Mouse (Mus musculus): ENCODE data around the gene Tesmin.

Gene Tesmin

GRCm38 (mm10) chr19:3388629-3389057, at the start of gene Tesmin:
Tesmin (plus strand) TSS chr19:3388857.
- peak; percentile 77 to 88 for DNase-seq (ENCODE audit: low spot score in 2 of 2)

DNA sequence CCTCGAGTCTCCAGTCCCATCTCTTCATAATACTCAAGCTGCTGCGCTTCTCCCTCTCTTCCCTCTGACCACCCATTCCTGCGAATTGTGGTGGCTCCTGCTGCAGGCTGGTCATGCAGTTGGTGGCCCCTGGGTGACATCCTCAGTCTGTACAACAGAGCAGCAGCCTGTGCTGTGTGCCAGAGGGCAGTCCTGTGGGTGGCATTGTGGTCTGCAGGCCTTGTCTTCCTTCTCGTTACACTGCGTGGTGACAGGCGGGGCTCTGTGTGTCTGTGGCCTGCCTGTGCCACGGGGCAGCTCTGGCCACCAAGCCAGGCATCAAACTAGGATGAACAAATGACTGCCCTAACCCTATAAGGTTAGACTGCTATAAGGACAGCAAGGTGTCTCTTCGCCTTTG, 49.5 kb upstream of the Tesmin start:
- no peak for DNase-seq (ENCODE audit: low spot score in 2 of 2)

GRCm38 (mm10) chr19:3341021-3341420, 47.6 kb upstream of the Tesmin start:
- DNase-seq (ENCODE audit: low spot score in 2 of 2) = no peak

DNA sequence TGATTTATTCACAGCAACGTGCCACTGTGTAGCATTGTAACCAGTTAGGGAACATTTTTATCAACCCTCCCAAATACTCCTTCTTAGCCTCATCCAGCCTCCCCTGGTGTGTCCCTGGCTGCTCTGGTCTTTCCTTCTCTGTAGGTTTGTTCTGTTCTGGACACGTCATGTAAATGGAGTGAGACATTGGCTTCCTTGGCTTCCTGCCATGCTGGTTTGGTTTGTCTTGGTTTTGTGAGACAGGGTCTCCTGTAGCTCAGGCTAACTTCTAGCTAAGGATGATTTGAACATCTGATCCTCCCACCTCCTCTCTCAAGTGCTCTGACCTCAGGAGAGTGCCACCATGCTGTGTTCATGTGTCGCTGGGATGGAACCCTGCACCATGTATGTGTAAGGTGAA, 44.7 kb upstream of the Tesmin start:
- no peak for DNase-seq (ENCODE audit: low spot score in 2 of 2)

DNA sequence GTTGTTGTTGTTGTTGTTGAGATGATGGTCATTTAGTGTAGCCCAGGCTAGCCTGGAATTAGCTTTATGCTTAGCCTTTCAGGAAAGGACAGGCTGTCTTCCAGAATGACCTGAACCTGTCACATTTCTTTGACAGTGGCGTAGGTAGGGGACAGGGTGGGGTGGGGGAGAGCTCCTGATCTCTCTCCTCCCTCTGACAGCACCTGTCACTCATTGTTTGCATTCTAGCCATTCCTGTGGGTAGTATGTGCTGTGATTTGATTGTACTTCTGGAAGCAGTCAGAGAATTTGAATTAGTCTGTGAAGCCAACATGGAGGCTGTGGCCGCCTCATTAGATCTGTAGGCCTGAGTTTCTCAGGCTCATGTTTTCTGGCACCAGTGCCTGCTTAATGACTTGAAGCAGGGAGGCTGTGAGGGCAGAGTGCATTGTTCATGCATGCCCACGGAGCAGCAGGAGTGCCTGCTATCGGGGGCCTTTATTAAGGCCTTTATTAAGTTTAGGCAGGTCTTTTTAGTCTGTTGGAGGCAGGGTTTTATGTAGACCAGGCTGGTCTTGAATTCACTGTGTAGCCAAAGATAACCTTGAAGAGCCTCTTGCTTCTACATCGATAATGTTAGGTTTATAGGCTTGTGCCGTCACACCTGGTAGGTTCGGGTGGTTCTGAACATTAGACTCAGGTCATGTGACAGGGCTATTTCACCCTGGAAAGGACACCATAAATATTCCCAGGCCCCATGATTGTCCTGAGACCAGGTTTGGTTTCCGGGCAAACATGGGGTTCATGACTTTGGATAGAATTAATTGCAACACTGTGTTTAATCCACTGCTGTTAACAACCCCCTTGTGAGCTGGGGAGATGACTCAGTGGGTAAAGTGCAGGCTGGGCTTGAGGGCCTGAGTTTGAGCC, 43.8 kb upstream of the Tesmin start:
- DNase-seq (ENCODE audit: low spot score in 2 of 2) = no peak

DNA sequence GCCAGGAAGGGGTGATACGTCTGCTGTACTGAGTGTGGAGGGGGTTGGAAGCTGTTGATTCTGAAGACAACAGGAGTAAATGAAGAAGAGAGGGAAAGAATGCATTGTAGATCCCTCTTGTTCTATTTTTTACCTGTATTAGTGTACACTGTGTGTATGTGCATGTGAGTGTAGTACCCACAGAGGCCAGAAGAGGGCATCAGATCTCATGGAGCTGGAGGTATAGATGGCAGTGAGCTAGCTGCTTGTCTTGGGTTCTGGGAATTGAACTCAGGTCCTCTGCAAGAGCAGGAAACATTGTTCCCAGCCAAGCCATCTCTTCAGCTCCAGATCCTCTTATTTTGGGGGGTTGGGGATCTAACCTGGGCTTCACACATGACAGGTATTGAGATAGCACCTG, 40.9 kb upstream of the Tesmin start:
- no peak for DNase-seq (ENCODE audit: low spot score in 2 of 2)

DNA sequence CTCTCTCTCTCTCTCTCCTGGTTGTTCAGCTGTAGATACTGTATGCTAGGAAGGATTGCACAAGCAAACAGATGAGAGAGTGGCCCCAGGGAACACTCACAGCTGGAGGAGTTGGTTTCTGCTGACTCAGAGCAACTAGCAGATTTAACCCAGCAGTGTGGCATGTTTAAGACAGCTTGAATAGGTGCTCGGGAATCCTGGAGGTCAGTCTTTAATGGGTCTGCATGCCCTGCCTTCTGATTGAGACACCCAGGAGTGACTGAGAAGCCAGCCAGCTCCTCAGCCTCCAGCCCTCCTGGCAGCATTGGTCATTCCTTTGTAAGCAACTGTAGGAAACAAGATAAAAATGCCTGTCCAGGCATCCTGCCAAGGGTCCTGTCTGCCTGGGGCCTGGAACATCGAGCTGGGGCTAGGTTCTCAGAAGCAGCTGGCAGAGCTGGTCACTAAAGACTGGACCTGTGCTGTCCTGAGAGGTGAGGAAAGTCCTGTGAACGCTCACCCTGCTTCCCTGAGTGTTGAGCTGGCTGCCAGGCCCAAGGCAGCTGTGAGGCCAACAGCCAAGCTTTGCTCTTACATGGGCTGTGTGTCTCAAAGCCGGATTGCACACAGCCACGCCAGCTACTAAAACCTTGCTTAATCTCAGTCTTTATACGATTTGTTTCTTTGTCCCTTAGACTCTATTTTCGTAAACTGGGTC, 35.1 kb upstream of the Tesmin start:
- DNase-seq (ENCODE audit: low spot score in 2 of 2) = no peak

- DNase-seq (ENCODE audit: low spot score in 2 of 2) = no peak
Measured at GRCm38 (mm10) chr19:3355096-3355495, 33.6 kb upstream of the Tesmin start.

GRCm38 (mm10) chr19:3356516-3356915, 32.1 kb upstream of the Tesmin start:
- no peak for DNase-seq (ENCODE audit: low spot score in 2 of 2)

DNA sequence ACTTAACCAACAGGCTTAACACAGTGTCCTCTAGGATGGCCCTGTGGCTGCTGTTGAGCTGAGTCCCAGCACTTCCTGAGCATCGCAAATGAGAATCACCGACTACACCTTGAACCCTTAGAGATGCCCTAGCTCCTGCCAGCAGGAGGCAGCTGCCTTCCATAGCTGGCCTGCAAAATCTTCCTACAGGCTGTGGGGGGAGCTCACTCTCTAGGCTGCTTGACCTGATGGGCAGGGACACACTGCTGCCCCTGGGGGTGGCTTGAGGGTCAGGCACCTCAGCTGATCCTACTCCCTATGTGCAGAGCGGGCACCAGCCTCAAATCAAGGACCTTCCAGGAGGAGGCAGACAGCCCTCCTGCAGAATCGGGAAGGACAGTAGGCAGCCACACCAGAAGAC, 31.0 kb upstream of the Tesmin start:
- DNase-seq (ENCODE audit: low spot score in 2 of 2) = no peak

DNA sequence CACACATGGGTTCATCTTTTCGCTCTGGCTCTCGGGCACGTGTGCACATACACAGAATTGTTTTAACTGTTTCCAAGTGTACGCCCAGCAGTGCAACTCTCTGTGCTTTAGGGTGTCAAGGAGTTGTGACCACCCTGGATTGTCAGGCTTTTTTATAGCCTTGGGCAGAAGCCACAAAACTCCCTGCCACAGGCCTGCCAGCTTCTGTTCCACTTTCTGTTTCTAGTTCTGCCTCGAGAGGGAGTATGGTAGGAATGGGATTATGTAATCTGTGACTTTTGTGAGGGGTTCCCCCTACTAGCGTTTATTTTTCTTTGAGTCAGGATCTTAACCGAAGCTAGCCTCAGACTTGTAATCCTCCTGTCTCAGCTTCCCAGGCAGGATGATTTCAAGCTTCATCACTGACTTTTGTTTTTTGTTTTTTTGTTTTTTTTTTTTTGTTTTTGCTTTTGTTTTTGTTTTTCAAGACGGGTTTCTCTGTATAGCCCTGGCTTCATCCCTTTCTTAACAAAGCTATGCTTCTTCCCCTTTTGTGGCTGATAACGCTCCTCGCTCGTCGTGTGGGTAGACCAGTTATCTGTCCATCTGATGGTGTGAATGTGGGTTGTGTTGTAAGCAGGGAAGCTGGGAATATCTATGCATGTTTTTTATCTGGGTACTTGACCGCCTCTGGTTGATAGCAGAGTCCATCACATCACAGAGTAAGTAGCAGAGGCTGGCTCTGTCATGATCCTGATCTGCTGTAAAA, 28.6 kb upstream of the Tesmin start:
- no peak for DNase-seq (ENCODE audit: low spot score in 2 of 2)

DNA sequence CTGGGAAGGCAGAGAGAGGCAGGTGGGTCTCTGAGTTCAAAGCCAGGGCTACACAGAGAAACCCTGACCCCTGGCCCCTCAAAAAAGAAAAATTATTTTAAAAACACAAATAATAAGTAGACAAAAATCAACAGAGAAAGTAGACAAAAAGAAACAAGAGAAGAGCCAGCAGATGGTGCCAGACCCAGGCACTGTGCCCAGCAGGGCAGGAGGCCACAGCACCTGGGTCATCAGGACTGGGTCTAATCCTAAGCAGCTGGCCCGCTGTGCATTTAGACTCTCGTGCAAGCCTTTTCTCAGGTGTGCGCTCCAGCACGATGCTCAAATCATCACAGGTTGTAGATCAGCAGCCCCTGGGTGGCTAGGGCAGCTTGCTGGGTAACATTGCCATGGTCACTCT, 25.1 kb upstream of the Tesmin start:
- no peak for DNase-seq (ENCODE audit: low spot score in 2 of 2)

GRCm38 (mm10) chr19:3365089-3365488, 23.6 kb upstream of the Tesmin start:
- no peak for DNase-seq (ENCODE audit: low spot score in 2 of 2)

DNA sequence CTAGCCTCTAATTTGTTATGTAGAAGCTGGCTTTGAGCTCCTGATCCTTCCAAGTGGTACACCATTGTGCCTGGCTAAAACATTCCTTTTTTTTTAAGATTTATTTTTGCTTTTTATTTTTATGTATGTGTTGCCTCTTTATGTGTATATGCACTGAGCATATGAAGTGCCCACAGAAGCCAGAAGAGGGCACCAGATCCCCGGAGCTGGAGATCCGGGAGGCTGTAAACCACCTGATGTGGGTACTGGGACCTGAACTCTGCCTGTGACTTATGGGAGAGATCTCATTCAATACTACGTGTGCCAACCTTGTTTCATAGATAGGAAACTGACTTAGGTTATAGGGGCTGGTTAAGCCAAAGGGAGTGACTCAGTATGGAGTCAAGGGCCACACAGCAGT, 20.4 kb upstream of the Tesmin start:
- DNase-seq (ENCODE audit: low spot score in 2 of 2) = no peak

DNA sequence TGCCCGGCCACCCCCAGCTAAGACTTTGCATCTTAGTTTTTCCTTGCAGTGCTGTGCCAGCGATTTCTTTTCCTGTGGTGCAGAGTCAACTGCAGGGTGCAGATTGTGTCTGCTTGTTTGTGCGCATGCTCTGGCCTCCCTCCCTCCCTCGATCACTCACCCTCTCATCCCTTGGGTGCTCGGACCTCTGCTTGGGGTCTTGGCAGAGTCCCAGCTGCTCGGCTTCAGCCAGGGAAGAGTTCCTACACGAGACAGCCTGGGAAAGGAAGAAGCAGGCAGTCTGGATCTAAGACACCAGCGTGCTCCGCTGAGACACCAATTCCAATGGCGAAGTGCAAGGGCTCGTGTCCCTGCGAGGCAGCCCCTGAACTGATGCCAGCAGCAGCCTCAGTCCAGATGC, 15.3 kb upstream of the Tesmin start:
- DNase-seq (ENCODE audit: low spot score in 2 of 2) = no peak

- no peak for DNase-seq (ENCODE audit: low spot score in 2 of 2)
Measured at GRCm38 (mm10) chr19:3374028-3374427, 14.6 kb upstream of the Tesmin start.

GRCm38 (mm10) chr19:3375945-3376495, 12.6 kb upstream of the Tesmin start:
- DNase-seq (ENCODE audit: low spot score in 2 of 2) = no peak

DNA sequence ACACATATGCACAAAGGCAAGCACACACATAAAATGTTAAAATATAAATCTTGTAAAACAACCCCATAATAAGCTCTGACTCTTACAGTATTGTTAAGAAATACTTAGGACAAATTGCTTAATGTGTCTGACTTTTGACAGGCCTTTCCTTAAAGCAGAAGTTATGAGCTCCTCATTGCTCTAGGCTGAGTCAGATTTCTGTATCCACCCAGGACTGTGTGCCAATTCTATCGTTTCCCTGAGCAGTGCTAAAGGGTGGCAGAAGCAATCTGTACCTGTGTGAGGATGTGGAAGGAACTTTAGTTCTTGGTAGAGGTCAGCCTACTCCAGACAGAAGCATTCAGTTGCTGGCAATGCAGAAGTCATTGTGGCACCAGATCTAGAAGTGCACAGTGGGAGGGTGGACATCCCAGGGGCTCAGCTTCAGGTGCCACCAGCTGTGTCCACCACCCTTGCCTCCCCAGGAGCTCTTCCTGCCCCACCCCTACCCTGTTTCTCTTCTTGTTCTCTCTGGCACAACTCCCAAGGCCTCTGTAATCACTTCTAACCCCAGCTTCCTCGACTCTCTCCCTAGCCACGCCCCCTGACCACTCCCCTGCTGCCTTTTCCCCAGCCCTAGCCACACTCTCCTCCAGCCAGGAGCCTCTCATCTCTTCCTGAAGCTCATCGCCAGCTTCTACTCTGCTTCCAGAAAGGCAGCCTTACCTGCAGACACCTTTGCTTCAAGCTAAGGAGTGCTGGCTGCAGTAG, 11.5 kb upstream of the Tesmin start:
- DNase-seq (ENCODE audit: low spot score in 2 of 2) = no peak

GRCm38 (mm10) chr19:3378614-3379013, 10.0 kb upstream of the Tesmin start:
- DNase-seq (ENCODE audit: low spot score in 2 of 2) = no peak

- DNase-seq (ENCODE audit: low spot score in 2 of 2) = no peak
Measured at GRCm38 (mm10) chr19:3388061-3388460, 596 bp upstream of the Tesmin start.

- DNase-seq (ENCODE audit: low spot score in 2 of 2) = peak; percentile 72 to 85
Measured at GRCm38 (mm10) chr19:3389089-3389488, 432 bp downstream of the Tesmin start.
